In the genomic region with DNA sequence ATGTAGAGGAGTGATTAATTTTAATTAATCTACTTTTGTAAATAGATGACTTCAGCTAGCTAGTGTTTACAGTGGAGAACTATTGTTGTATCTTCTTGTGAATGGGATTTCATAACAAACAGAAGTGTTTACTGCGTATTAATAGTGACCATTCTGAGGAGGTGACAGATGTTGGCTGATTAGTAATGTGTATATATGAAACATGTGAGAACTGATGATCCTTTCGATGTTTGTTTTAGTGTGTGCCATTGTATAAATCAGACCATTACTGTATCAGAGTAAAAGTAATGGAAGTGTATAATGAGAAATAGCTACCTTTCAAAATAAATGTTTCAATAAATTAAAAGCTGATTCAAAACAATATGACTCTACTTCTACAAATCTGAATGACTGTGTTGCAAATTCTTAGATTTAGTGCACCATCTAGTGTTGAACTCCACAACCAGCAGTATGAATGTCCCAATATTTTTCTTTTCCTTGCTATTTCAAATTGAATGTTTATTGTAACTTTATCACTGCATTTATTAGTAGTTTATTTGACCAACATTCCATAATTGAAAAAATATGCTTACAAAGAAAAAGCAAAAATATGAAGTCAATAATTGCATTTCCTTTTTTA, we compare ENCODE assay signal across 12 mouse cellular contexts.
DNase-seq lines count a peak whose midpoint lies in the region; ATAC-seq and TF ChIP-seq lines count a peak whose summit lies in the region.
"Had no signal": no experiment of that assay in that cellular context is flagged by ENCODE, and none has a peak within 500 bp of the region (broad histone marks: within the 10 kb centered on the region; RNA-seq: fewer than 3 reads in every experiment).

No protein-coding gene starts in this region.

- intact Hi-C loops in heart, adult 2 months (cut with DNase I): no loop called here

- no peak overlapping the region for H3K27ac ChIP-seq in heart, adult 2 months
- no peak overlapping the region for H3K27ac ChIP-seq in heart, embryonic 11.5 days (ENCODE audit: low read depth, low read length)
- H3K27ac ChIP-seq in midbrain, embryonic 11.5 days (ENCODE audit: low read depth, low read length): no peak overlapping the region
- H3K27ac ChIP-seq in midbrain, embryonic 10.5 days (replicated peaks): no peak overlapping the region
- H3K27ac ChIP-seq in midbrain, postnatal 0 days (ENCODE audit: low read depth, low read length): no peak overlapping the region
- no peak overlapping the region for H3K27ac ChIP-seq in thymus, adult 2 months (ENCODE audit: control insufficient read depth, insufficient read depth, low read length)
- H3K27ac ChIP-seq: neural tube, embryonic 12.5 days had no signal

- peak; percentile 20; the same call in 1 of the 2 replicates for TF ChIP-seq CTCF in heart, adult 2 months (IDR thresholded peaks at IDR 0.05)
- peak; percentile 84 for TF ChIP-seq CTCF in midbrain, postnatal 0 days (IDR thresholded peaks at IDR 0.05)
- TF ChIP-seq CTCF in thymus, adult 2 months (IDR thresholded peaks at IDR 0.05; ENCODE audit: borderline replicate concordance, control insufficient read depth, extremely low read depth, insufficient read depth, low read length, poor library complexity): no peak

- no peak for DNase-seq in heart, adult 2 months
- no peak for DNase-seq in midbrain, embryonic 11.5 days (ENCODE audit: low spot score, missing footprints)
- no peak for DNase-seq in midbrain, embryonic 10.5 days (ENCODE audit: low spot score)
- DNase-seq in brain, adult 2 months (ENCODE audit: low read depth, low spot score): peak; percentile 46
- DNase-seq in midbrain, postnatal 0 days (ENCODE audit: low spot score): peak; percentile 67
- DNase-seq in cerebellum, postnatal 36 days: no peak
- DNase-seq in thymus, adult 2 months: no peak
- DNase-seq: cerebellum, adult 8-10 months; left cerebral cortex, postnatal 4 days; lung, postnatal 10 days had no signal

- WGBS in heart, adult 2 months: 72% methylated on average over 2 of the region's 2 CpGs
- WGBS in heart, embryonic 11.5 days (ENCODE audit: insufficient replicate concordance): 72% methylated on average over 2 of the region's 2 CpGs
- WGBS in midbrain, embryonic 11.5 days: 82% methylated on average over 2 of the region's 2 CpGs
- 86% methylated on average over 2 of the region's 2 CpGs for WGBS in midbrain, embryonic 10.5 days
- 82% methylated on average over 2 of the region's 2 CpGs for WGBS in midbrain, postnatal 0 days
- WGBS in thymus, adult 2 months: 95% methylated on average over 2 of the region's 2 CpGs

- no peaks in the 10 kb centered on the region for H3K27me3 ChIP-seq in heart, adult 2 months (ENCODE audit: control insufficient read depth, insufficient read depth, low read length)
- no peaks in the 10 kb centered on the region for H3K27me3 ChIP-seq in heart, embryonic 11.5 days (ENCODE audit: control insufficient read depth, insufficient read depth, low read length)
- H3K27me3 ChIP-seq in midbrain, embryonic 11.5 days (ENCODE audit: control insufficient read depth, insufficient read depth, low read length): no peaks in the 10 kb centered on the region
- no peaks in the 10 kb centered on the region for H3K27me3 ChIP-seq in midbrain, embryonic 10.5 days (ENCODE audit: low read depth, poor library complexity, severe bottlenecking)
- H3K27me3 ChIP-seq in midbrain, postnatal 0 days (ENCODE audit: insufficient read depth, low read length): no peaks in the 10 kb centered on the region
- H3K27me3 ChIP-seq in thymus, adult 2 months (ENCODE audit: control insufficient read depth, insufficient read depth, low read length): no peaks in the 10 kb centered on the region
- H3K27me3 ChIP-seq: neural tube, embryonic 12.5 days had no signal

- ATAC-seq in heart, embryonic 11.5 days (replicated peaks; ENCODE audit: insufficient number of reproducible peaks, low FRiP score, low TSS enrichment): no peak
- ATAC-seq in midbrain, embryonic 11.5 days (ENCODE audit: low FRiP score): 0 out of 2 replicates have a peak, but pooled peaks have one; percentile 46
- ATAC-seq in midbrain, postnatal 0 days (ENCODE audit: low FRiP score): no peak

- no peaks in the 10 kb centered on the region for H3K36me3 ChIP-seq in heart, adult 2 months (ENCODE audit: control insufficient read depth, insufficient read depth, low read length)
- no peaks in the 10 kb centered on the region for H3K36me3 ChIP-seq in heart, embryonic 11.5 days (ENCODE audit: control insufficient read depth, insufficient read depth, low read length)
- H3K36me3 ChIP-seq in midbrain, embryonic 11.5 days (ENCODE audit: control insufficient read depth, insufficient read depth, low read length): no peaks in the 10 kb centered on the region
- no peaks in the 10 kb centered on the region for H3K36me3 ChIP-seq in midbrain, embryonic 10.5 days
- H3K36me3 ChIP-seq in midbrain, postnatal 0 days (ENCODE audit: insufficient read depth, low read length): no peaks in the 10 kb centered on the region
- H3K36me3 ChIP-seq in thymus, adult 2 months (ENCODE audit: control insufficient read depth, insufficient read depth, low read length): no peaks in the 10 kb centered on the region
- H3K36me3 ChIP-seq: neural tube, embryonic 12.5 days had no signal

- TF ChIP-seq EP300 in heart, adult 2 months (IDR thresholded peaks at IDR 0.05; ENCODE audit: insufficient read depth, low read depth, low read length): no peak

- no peak for TF ChIP-seq POLR2A in heart, adult 2 months (IDR thresholded peaks at IDR 0.05; ENCODE audit: insufficient read depth, low read depth, low read length)
- TF ChIP-seq POLR2A in thymus, adult 2 months (IDR thresholded peaks at IDR 0.05; ENCODE audit: control insufficient read depth, extremely low read depth, insufficient read depth, low read length, poor library complexity): no peak

- H3K4me2 ChIP-seq in heart, embryonic 11.5 days: no peak overlapping the region
- no peak overlapping the region for H3K4me2 ChIP-seq in midbrain, embryonic 11.5 days
- no peak overlapping the region for H3K4me2 ChIP-seq in midbrain, postnatal 0 days (ENCODE audit: low read depth, low read length, poor library complexity, severe bottlenecking)
- H3K4me2 ChIP-seq: neural tube, embryonic 12.5 days had no signal

- no peak overlapping the region for H3K4me3 ChIP-seq in heart, adult 2 months
- H3K4me3 ChIP-seq in heart, embryonic 11.5 days (ENCODE audit: low read depth, low read length): no peak overlapping the region
- no peak overlapping the region for H3K4me3 ChIP-seq in midbrain, embryonic 11.5 days (ENCODE audit: low read depth, low read length)
- no peak overlapping the region for H3K4me3 ChIP-seq in midbrain, embryonic 10.5 days
- H3K4me3 ChIP-seq in midbrain, postnatal 0 days (ENCODE audit: low read depth, low read length): no peak overlapping the region
- no peak overlapping the region for H3K4me3 ChIP-seq in thymus, adult 2 months (ENCODE audit: control insufficient read depth, insufficient read depth, low read length)
- H3K4me3 ChIP-seq: neural tube, embryonic 12.5 days had no signal

- H3K79me2 ChIP-seq in heart, adult 2 months (replicated peaks; ENCODE audit: control insufficient read depth, insufficient read depth, low read length): no peaks in the 10 kb centered on the region

- no peak overlapping the region for H3K9ac ChIP-seq in heart, adult 2 months (ENCODE audit: low read depth, low read length)
- no peak overlapping the region for H3K9ac ChIP-seq in heart, embryonic 11.5 days (ENCODE audit: low read depth, low read length)
- H3K9ac ChIP-seq in midbrain, embryonic 11.5 days (ENCODE audit: low read length): no peak overlapping the region
- no peak overlapping the region for H3K9ac ChIP-seq in midbrain, postnatal 0 days (replicated peaks; ENCODE audit: low read length, poor library complexity, severe bottlenecking)
- H3K9ac ChIP-seq: neural tube, embryonic 12.5 days had no signal

- H3K9me3 ChIP-seq in heart, embryonic 11.5 days (replicated peaks; ENCODE audit: control insufficient read depth, low read length): no peaks in the 10 kb centered on the region
- H3K9me3 ChIP-seq in midbrain, embryonic 11.5 days (ENCODE audit: control insufficient read depth, low read length): no peaks in the 10 kb centered on the region
- no peaks in the 10 kb centered on the region for H3K9me3 ChIP-seq in midbrain, embryonic 10.5 days (replicated peaks)
- no peaks in the 10 kb centered on the region for H3K9me3 ChIP-seq in midbrain, postnatal 0 days (ENCODE audit: low read length)
- H3K9me3 ChIP-seq: neural tube, embryonic 12.5 days had no signal

- H3K4me1 ChIP-seq in heart, adult 2 months (ENCODE audit: control insufficient read depth, insufficient read depth, low read length): no peaks in the 10 kb centered on the region
- no peaks in the 10 kb centered on the region for H3K4me1 ChIP-seq in heart, embryonic 11.5 days (ENCODE audit: control insufficient read depth, insufficient read depth, low read length)
- H3K4me1 ChIP-seq in midbrain, embryonic 11.5 days (ENCODE audit: control insufficient read depth, insufficient read depth, low read length): no peaks in the 10 kb centered on the region
- H3K4me1 ChIP-seq in midbrain, embryonic 10.5 days: no peaks in the 10 kb centered on the region
- H3K4me1 ChIP-seq in midbrain, postnatal 0 days (ENCODE audit: insufficient read depth, low read length): no peaks in the 10 kb centered on the region
- no peaks in the 10 kb centered on the region for H3K4me1 ChIP-seq in thymus, adult 2 months (replicated peaks; ENCODE audit: control insufficient read depth, insufficient read depth, low read length)
- H3K4me1 ChIP-seq: neural tube, embryonic 12.5 days had no signal

Comparison
In these comparisons a context has a peak if more than half of its experiments do, and no peak if none do; other contexts are left out.
1. DNase-seq: peak in brain, adult 2 months (single experiment) and midbrain, postnatal 0 days (single experiment); none in heart, adult 2 months (0 of 2), midbrain, embryonic 11.5 days (single experiment), midbrain, embryonic 10.5 days (single experiment), cerebellum, postnatal 36 days (0 of 2) and thymus, adult 2 months (single experiment).